Mouse (Mus musculus) G1E (cell line): ENCODE measurements at regions not wholly inside any gene's neighbourhood (a gene's known extent, or its start where the extent isn't known, plus 50 kb on each side); places are given as distances from the start of the nearest gene placed in this dataset.

ENCODE experiments used
- ATAC-seq: 2 replicates; pipeline ENCODE4 v1.8.0; 2016; ENCODE audit warnings: mild to moderate bottlenecking; ENCODE audit not compliant: insufficient number of reproducible peaks, poor library complexity, low FRiP score, severe bottlenecking; ENCODE audit errors: extremely low read depth
- DNase-seq: peaks from one replicate; pipeline ENCODE4 v3.0.0; 2012; ENCODE audit warnings: low spot score
- H3K27me3 ChIP-seq: 2 replicates; pipeline ENCODE4 v1.6.1; 2012; ENCODE audit warnings: mild to moderate bottlenecking, low read length, inconsistent platforms; ENCODE audit not compliant: insufficient read depth
- H3K36me3 ChIP-seq: replicated peaks from 2 replicates; pipeline ENCODE3; 2012; ENCODE audit warnings: mild to moderate bottlenecking, inconsistent platforms
- H3K4me1 ChIP-seq: 2 replicates; pipeline ENCODE4 v1.6.1; 2012; ENCODE audit warnings: low read depth, low read length, inconsistent platforms, mixed read lengths; ENCODE audit not compliant: insufficient read depth
- H3K4me3 ChIP-seq: 2 replicates; pipeline ENCODE4 v1.5.1; 2012; ENCODE audit warnings: low read depth, mild to moderate bottlenecking, inconsistent platforms, low read length, moderate library complexity, mixed read lengths
- H3K9me3 ChIP-seq: replicated peaks from 2 replicates; pipeline ENCODE4 v1.6.1; 2012; ENCODE audit warnings: inconsistent platforms
- CTCF ChIP-seq: IDR thresholded peaks from 2 replicates; pipeline ENCODE4 v1.5.1; 2012; ENCODE audit warnings: low read depth, low read length, inconsistent platforms, mixed read lengths
- GATA1 ChIP-seq: IDR thresholded peaks from 2 replicates; pipeline ENCODE4 v1.6.1; 2012; ENCODE audit warnings: borderline replicate concordance, low read length, inconsistent platforms, mixed read lengths
- GATA2 ChIP-seq: IDR thresholded peaks from 2 replicates; pipeline ENCODE4 v1.6.1; 2012; ENCODE audit warnings: low read depth, low read length, inconsistent platforms, borderline replicate concordance
- POLR2AphosphoS5 ChIP-seq: IDR thresholded peaks from 2 replicates; pipeline ENCODE4 v1.6.1; 2012; ENCODE audit warnings: low read depth, low read length, inconsistent platforms; ENCODE audit not compliant: insufficient replicate concordance
- TAL1 ChIP-seq: conservative IDR thresholded peaks from 2 replicates; pipeline ENCODE4 v1.6.1; 2012; ENCODE audit warnings: low read depth, low read length, inconsistent platforms, mixed read lengths

GRCm38 (mm10) chr13:32610970-32611369 is 172.8 kb downstream of the Mylk4 start:
- ATAC-seq (no peak), DNase-seq (no peak)
- no peaks in the 10 kb centered on the region for H3K36me3 ChIP-seq
- TF ChIP-seq GATA2, result no peak
- TF ChIP-seq GATA1, result no peak
- no peak for TF ChIP-seq TAL1
- TF ChIP-seq CTCF, result no peak
- TF ChIP-seq POLR2AphosphoS5, result no peak
- H3K27me3 ChIP-seq, result peaks cover 10% of the 10 kb centered on the region; the same call in 1 of the 2 replicates
- H3K4me3 ChIP-seq, result no peak overlapping the region
- H3K4me1 ChIP-seq, result no peaks in the 10 kb centered on the region
- no peaks in the 10 kb centered on the region for H3K9me3 ChIP-seq

- H3K4me3 ChIP-seq, result no peak overlapping the region
- DNase-seq, result no peak
- H3K9me3 ChIP-seq, result no peaks in the 10 kb centered on the region
- H3K27me3 ChIP-seq, result peaks cover 15% of the 10 kb centered on the region
- no peak for TF ChIP-seq TAL1
- TF ChIP-seq CTCF, result no peak
- no peak for TF ChIP-seq GATA2
- no peak for TF ChIP-seq GATA1
- TF ChIP-seq POLR2AphosphoS5, result no peak
- no peaks in the 10 kb centered on the region for H3K36me3 ChIP-seq
- H3K4me1 ChIP-seq, result no peaks in the 10 kb centered on the region
- ATAC-seq, result no peak
These were observed 175.3 kb downstream of the Mylk4 start for GRCm38 (mm10) chr13:32608413-32608812.

- DNase-seq (no peak), ATAC-seq (no peak)
- Histone ChIP-seq H3K27me3 (peaks cover 13% of the 10 kb centered on the region), H3K9me3 (no peaks in the 10 kb centered on the region), H3K4me3 (no peak overlapping the region), H3K36me3 (no peaks in the 10 kb centered on the region), H3K4me1 (no peaks in the 10 kb centered on the region)
- TF ChIP-seq GATA2, result no peak
- no peak for TF ChIP-seq CTCF
- no peak for TF ChIP-seq GATA1
- no peak for TF ChIP-seq TAL1
- TF ChIP-seq POLR2AphosphoS5, result no peak
These were observed 179.7 kb downstream of the Mylk4 start for GRCm38 (mm10) chr13:32603925-32604590.

DNA sequence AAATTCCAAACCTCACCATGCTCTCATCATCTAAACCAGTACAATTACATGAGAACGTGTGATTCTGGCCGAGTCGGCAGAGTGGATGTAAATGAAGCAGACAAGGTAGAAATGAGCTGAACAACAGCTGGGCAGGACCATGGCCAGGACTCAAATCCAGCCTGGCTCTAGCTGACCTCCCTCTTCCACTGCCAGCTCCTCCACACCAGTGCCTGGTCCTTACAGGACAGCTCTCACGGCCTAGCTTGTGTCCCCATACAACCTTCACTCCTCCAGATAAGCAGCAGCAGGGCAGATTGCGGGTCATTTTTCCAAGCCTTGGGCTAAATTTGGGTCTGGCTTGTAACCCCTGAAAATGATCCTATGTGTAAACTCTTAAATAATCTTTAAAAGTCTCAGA is 182.4 kb downstream of the Mylk4 start:
- Histone ChIP-seq H3K36me3 (no peaks in the 10 kb centered on the region), H3K27me3 (peaks cover 11% of the 10 kb centered on the region), H3K9me3 (no peaks in the 10 kb centered on the region), H3K4me1 (no peaks in the 10 kb centered on the region), H3K4me3 (no peak overlapping the region)
- DNase-seq (no peak), ATAC-seq (no peak)
- no peak for TF ChIP-seq TAL1
- no peak for TF ChIP-seq GATA1
- TF ChIP-seq CTCF, result no peak
- no peak for TF ChIP-seq POLR2AphosphoS5
- no peak for TF ChIP-seq GATA2

DNA sequence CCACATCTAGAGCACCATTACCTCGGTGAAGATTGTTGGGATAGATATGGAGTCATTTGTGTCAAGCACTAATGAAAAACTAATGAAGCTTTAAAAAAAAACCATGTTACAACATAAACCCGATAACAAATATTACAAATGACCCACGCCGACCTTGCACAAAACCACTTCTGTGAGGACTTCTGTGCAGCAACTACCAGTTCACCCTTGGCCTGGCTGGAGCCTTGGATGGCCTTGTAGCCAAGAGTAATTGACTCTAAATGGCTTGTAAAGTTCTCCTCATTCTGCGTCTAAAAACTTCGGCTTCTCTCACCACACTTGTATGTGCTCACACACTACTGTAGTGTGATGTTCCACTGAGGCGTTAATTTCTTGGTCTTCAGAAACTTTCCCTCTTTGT is 190.1 kb downstream of the Mylk4 start:
- Histone ChIP-seq H3K4me1 (no peaks in the 10 kb centered on the region), H3K36me3 (no peaks in the 10 kb centered on the region), H3K9me3 (no peaks in the 10 kb centered on the region), H3K4me3 (no peak overlapping the region), H3K27me3 (no peaks in the 10 kb centered on the region; the same call in 1 of the 2 replicates)
- ATAC-seq (no peak), DNase-seq (no peak)
- TF ChIP-seq CTCF (no peak), GATA1 (no peak)

- TF ChIP-seq GATA1, result no peak
- TF ChIP-seq POLR2AphosphoS5, result no peak
- TF ChIP-seq TAL1, result no peak
- no peak for TF ChIP-seq GATA2
- TF ChIP-seq CTCF, result no peak
- Histone ChIP-seq H3K4me3 (no peak overlapping the region), H3K9me3 (no peaks in the 10 kb centered on the region; the same call in 1 of the 2 replicates), H3K27me3 (no peaks in the 10 kb centered on the region; the same call in 1 of the 2 replicates), H3K4me1 (no peaks in the 10 kb centered on the region), H3K36me3 (no peaks in the 10 kb centered on the region)
- ATAC-seq (no peak), DNase-seq (no peak)
These were observed 190.6 kb downstream of the Mylk4 start for GRCm38 (mm10) chr13:32593131-32593530.

DNA sequence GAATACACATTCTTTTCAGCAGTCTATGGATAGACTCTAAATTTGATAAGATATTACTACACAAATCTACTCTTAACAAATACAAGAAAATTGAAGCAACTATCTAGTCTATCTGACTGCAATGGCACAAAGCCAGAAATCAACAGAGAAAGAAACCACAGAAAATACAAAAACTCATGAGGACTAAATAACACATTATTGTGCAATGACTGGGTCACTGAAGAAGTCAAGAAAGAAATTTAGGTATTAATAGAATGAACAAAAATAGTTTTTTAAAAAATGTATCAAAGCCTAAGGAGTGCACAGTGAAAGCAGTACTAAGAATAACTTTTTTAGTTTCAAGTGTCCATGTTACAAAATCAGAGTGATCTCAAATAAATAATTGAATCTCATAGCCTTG is 202.2 kb downstream of the Mylk4 start:
- DNase-seq (no peak), ATAC-seq (no peak)
- Histone ChIP-seq H3K36me3 (no peaks in the 10 kb centered on the region), H3K27me3 (no peaks in the 10 kb centered on the region; the same call in 1 of the 2 replicates), H3K4me1 (no peaks in the 10 kb centered on the region), H3K9me3 (no peaks in the 10 kb centered on the region), H3K4me3 (no peak overlapping the region)
- TF ChIP-seq TAL1 (no peak), POLR2AphosphoS5 (no peak), GATA1 (no peak), GATA2 (no peak), CTCF (no peak)
